Mouse (Mus musculus) lung, adult 10 weeks (tissue): Measurements from ENCODE around the gene Hist2h2be. TPM values are rescaled to one million over a fixed set of nuclear protein-coding genes. Genes with fewer than 3 reads are reported as not detected.

Experiments used
- polyA plus RNA-seq: library from polyadenylated mRNA; stranded (reverse); fragments of 350-450 nt; fragmentation: Illumina TruSeq; extraction: RNeasy Lipid Tissue Mini Kit (QIAGEN cat#74804); gene quantifications from one replicate; pipeline ENCODE4 v1.2.3, GENCODE M21; 2014; ENCODE audit warnings: low read depth, low replicate concordance; ENCODE audit not compliant: insufficient read depth

Gene Hist2h2be
- polyA plus RNA-seq = 6.0 TPM

DNA sequence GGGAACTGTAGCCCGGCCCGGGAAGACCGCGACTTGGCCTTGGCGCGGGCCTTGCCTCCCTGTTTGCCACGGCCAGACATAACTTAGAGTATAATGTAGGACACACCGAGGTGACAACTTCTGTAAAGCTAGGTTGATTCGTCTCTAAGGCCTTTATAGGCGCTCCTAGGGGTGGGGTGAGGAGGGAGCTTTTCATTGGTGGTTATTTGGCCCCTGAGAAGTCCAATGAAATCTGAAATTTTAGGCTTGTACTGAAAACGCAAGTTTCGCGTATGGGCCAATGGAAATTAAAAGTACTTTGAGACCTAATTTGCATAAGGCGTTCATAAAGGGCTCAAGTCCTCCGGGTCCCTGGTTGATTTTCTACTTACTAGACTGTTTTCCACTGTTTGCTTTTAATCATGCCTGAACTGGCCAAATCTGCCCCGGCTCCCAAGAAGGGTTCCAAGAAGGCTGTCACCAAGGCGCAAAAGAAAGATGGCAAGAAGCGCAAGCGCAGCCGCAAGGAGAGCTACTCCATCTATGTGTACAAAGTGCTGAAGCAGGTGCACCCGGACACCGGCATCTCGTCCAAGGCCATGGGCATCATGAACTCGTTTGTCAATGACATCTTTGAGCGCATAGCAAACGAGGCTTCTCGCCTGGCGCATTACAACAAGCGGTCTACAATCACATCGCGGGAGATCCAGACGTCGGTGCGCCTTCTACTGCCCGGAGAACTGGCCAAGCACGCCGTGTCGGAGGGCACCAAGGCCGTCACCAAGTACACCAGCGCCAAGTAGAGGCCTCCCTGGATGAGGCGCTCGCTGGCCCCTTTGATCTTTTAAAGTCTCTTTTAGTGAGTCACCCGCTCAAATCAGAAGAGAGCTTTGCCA lies at the start of gene Hist2h2be, which contains the start of gene Hist2h2ac:
Gene Hist2h2be, plus strand, starts transcription at position 355 of the 875 bp plus-strand sequence.
Gene Hist2h2ac, minus strand, starts transcription at position 116 of the 875 bp plus-strand sequence.

GRCm38 (mm10) chr3:96172197-96173178 lies 48.4 kb upstream of the Hist2h2be start, which contains the start of gene Sf3b4:
Sf3b4 (plus strand) TSS chr3:96172332.

DNA sequence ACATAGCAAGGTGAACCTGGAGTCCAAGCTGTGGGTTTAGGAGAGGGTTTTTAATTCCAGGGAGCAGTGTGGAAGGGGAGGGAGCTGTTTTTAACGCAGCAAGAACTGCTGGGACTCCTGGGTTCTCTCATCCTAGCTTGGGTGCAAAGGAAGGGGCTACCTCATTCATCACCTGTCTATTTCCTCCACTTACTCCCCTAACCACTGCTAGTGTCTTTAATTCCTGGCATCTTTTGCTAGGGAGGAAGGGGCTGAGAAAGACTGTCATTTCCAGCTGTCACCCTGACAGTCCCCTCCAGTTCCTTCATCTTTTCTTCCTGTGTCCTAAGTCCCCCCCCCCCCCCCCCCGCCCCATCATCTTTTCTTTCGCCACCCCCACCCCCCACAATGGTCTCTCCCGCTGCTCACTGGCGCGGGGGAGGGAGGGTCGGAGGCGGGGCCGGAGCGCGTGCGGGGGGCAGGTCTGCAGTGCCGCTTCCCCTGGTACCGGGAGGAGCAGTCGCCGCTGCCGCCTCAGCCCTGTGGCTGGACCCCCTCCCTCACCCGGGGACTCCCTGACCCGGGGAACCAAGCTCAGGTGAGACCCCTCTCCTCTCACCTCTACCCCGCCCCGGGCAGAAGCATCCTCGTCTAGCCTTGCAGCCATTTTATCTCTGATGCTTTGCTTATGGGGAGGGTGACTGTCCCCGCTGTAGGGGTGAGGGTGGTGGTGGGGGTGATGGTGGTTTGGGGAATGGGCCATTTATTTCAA lies 40.0 kb upstream of the Hist2h2be start, which contains the start of gene Sv2a:
Gene Sv2a, plus strand, starts transcription at position 425 of the 751 bp plus-strand sequence.

GRCm38 (mm10) chr3:96219661-96220130 lies 1.2 kb upstream of the Hist2h2be start, which contains the start of the genes Bola1 and Hist2h2ab:
Bola1 (minus strand) TSS chr3:96219709.
Hist2h2ab (plus strand) TSS chr3:96219865.

DNA sequence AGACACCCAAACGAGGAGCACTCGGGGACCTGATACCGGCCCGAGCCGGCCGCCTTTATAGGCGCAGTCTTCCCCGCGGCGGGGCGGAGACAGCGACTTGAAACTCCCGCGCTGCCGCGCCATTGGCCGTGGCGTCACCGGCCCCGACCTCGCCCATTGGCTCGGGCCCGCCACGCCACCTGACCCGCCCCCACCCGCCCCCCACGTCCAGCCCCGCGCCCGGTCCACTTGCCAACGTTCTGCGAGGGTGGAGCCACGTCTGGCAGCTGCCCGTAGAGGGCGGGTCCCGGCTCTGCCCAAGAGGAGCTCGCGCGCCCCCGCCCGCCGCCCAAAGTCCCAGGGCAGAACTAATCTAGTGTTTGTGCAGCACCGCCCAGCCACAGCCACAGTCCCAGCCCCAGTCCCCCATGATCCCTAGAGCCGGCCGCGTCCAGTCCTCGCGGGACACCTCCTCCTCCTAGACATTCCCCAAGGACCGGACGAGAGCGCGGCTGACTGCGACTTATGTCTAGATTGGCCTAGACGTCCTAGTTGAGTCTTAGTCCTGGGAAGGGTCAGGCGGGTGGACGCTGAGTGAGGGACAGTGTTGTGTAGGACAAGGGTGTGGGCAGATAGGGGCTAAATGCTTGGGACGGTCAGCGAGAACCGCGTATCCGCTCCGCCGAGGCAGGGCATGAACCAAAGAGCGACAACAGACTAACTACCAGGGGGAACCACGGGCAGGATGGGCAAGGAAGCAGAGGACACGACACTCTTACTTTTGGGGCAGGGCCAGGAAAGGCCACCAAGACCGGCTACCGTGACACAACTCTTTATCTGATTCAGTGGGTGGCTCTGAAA lies 18.3 kb downstream of the Hist2h2be start, which contains the start of gene Hist2h3c2:
Gene Hist2h3c2, minus strand, starts transcription at position 174 of the 840 bp plus-strand sequence.

GRCm38 (mm10) chr3:96239949-96240798 lies 19.3 kb downstream of the Hist2h2be start, which contains the start of gene Hist2h2aa2:
Hist2h2aa2 (minus strand) TSS chr3:96240276.

DNA sequence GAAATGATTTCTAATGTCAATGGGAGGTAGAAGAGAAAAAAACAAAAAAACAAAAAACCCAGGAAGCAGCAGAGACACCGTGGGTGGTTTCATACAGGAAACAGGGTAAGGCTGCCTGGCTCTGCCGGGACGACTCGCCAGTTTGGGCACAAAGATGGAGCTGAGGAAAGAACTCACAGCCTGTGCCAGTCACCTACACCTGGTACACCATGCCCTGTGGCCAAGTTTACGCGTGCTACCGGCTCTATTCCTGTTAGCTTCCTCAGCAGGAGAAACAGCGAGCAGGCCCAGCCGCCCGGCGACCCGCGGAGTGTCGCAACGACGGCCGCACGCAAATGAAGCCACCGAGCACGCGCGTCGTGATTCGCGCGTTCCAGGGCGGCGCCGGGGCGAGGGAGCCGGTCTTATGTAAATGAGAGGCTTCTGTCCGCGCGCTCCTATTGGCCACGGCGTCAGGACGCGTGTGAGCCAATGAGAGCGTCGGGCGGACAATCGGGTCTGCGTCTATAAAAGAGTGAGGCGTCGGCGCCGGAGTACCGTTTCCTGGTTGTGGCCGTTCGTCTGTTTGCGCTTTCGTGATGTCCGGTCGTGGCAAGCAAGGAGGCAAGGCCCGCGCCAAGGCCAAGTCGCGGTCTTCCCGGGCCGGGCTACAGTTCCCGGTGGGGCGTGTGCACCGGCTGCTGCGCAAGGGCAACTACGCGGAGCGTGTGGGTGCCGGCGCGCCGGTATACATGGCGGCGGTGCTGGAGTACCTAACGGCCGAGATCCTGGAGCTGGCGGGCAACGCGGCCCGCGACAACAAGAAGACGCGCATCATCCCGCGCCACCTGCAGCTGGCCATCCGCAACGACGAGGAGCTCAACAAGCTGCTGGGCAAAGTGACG lies 24.3 kb downstream of the Hist2h2be start, which contains the start of gene Hist2h2aa1:
Gene Hist2h2aa1, plus strand, starts transcription at position 495 of the 884 bp plus-strand sequence.

GRCm38 (mm10) chr3:96246427-96246856 lies 25.5 kb downstream of the Hist2h2be start, which contains the start of gene Hist2h3c1:
Hist2h3c1 (plus strand) TSS chr3:96246685.

DNA sequence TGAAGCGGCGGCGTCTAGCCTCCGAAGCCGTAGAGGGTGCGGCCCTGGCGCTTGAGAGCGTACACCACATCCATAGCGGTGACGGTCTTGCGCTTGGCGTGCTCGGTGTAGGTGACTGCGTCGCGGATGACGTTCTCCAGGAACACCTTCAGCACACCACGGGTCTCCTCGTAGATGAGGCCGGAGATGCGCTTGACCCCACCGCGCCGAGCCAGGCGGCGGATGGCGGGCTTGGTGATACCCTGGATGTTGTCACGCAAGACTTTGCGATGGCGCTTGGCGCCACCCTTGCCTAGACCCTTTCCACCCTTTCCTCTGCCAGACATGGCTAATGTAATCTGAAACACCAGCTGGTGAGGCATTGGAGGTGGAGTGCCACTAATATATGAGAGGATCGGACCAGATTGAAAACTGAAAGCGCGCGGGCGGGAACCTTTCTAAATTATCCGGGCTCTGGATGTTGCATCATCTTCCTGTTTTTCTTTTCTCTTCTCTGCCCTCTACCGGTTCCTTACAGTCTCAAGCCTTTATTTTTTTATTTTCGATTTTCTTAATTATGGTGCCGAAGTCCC lies 42.1 kb downstream of the Hist2h2be start, which contains the start of gene Hist2h4:
Gene Hist2h4, minus strand, starts transcription at position 333 of the 572 bp plus-strand sequence.

GRCm38 (mm10) chr3:96268051-96268775 lies 47.3 kb downstream of the Hist2h2be start, which contains the start of gene Hist2h3b:
Hist2h3b (plus strand) TSS chr3:96268654.

GRCm38 (mm10) chr3:96269511-96270474 lies 48.9 kb downstream of the Hist2h2be start, which contains the start of gene Hist2h2bb:
Hist2h2bb (plus strand) TSS chr3:96269752.

